Mouse (Mus musculus) spleen, postnatal 14 days (tissue): ENCODE results near the gene Mrpl43.
"Not testable (repeated sequence)": the region's sequence is repeated elsewhere in the genome, so short reads cannot be mapped to it uniquely, and the experiment has no call there.

Experiments
- DNase-seq, 2 experiments: peaks; one replicate each; pipeline ENCODE4 v3.0.0; 2021 to 2022; ENCODE audit warnings: low spot score in 2 of 2

Mrpl43 gene

GRCm38 (mm10) chr19:45005957-45006712 is at the start of gene Mrpl43:
Gene Mrpl43 (minus strand): TSS chr19:45006442.
- DNase-seq: peak; percentile 92 to 96

GRCm38 (mm10) chr19:45054892-45055690 is 48.8 kb upstream of the Mrpl43 start:
- DNase-seq: no peak

GRCm38 (mm10) chr19:45053451-45053850 is 47.2 kb upstream of the Mrpl43 start:
- DNase-seq: no peak

- DNase-seq: no peak
Measured at GRCm38 (mm10) chr19:45049523-45049922, 43.3 kb upstream of the Mrpl43 start.

- DNase-seq: no peak
Measured at GRCm38 (mm10) chr19:45048644-45049365, 42.6 kb upstream of the Mrpl43 start.

- no peak for DNase-seq
Measured at GRCm38 (mm10) chr19:45047935-45048643, 41.8 kb upstream of the Mrpl43 start.

GRCm38 (mm10) chr19:45047417-45047934 is 41.2 kb upstream of the Mrpl43 start, which contains the start of gene Sfxn3:
Gene Sfxn3 (plus strand): TSS chr19:45047503.
- DNase-seq: peak; percentile 68 to 76

- DNase-seq: peak; percentile 49 to 57
Measured at GRCm38 (mm10) chr19:45046523-45047321, 40.5 kb upstream of the Mrpl43 start.

- no peak for DNase-seq
Measured at GRCm38 (mm10) chr19:45045651-45046050, 39.4 kb upstream of the Mrpl43 start, which contains the start of gene Pdzd7. Gene Pdzd7 (minus strand): TSS chr19:45045717.

- no peak for DNase-seq
Measured at GRCm38 (mm10) chr19:45045236-45045635, 39.0 kb upstream of the Mrpl43 start.

- no peak for DNase-seq
Measured at GRCm38 (mm10) chr19:45044389-45044927, 38.2 kb upstream of the Mrpl43 start.

- DNase-seq: no peak
Measured at GRCm38 (mm10) chr19:45040214-45040613, 34.0 kb upstream of the Mrpl43 start.

GRCm38 (mm10) chr19:45038198-45038597 is 32.0 kb upstream of the Mrpl43 start:
- DNase-seq: not testable (repeated sequence)

GRCm38 (mm10) chr19:45036867-45037266 is 30.6 kb upstream of the Mrpl43 start:
- DNase-seq: peak in 1 of 2 experiments; percentile 48

GRCm38 (mm10) chr19:45032570-45033332 is 26.5 kb upstream of the Mrpl43 start:
- no peak for DNase-seq

- peak; percentile 38 to 62 for DNase-seq
Measured at GRCm38 (mm10) chr19:45031780-45032179, 25.5 kb upstream of the Mrpl43 start.

GRCm38 (mm10) chr19:45030746-45031693 is 24.8 kb upstream of the Mrpl43 start:
- DNase-seq: peak in 1 of 2 experiments; percentile 61

- DNase-seq: peak in 1 of 2 experiments; percentile 59
Measured at GRCm38 (mm10) chr19:45030111-45030510, 23.9 kb upstream of the Mrpl43 start.
